Comparison of ENCODE assay signal across 22 mouse cellular contexts in genomic region chr2:109930366-109930765, GRCm38 (mm10).
"Had no signal": no experiment of that assay in that cellular context is flagged by ENCODE, and none has a peak within 500 bp of the region (broad histone marks: within the 10 kb centered on the region; RNA-seq: fewer than 3 reads in every experiment).

No protein-coding gene starts in this region.

- H3K9ac ChIP-seq: heart, embryonic 13.5 days; heart, embryonic 15.5 days; hindbrain, embryonic 13.5 days; hindbrain, embryonic 15.5 days; kidney, embryonic 15.5 days; limb, embryonic 12.5 days; liver, embryonic 13.5 days; liver, embryonic 15.5 days had no signal

- H3K4me3 ChIP-seq: heart, embryonic 13.5 days; heart, embryonic 15.5 days; hindbrain, embryonic 13.5 days; hindbrain, embryonic 15.5 days; kidney, embryonic 15.5 days; layer of hippocampus, adult 2 months; left cerebral cortex, adult 2 months; limb, embryonic 10.5 days; limb, embryonic 12.5 days; liver, embryonic 13.5 days; liver, embryonic 15.5 days had no signal

- H3K27me3 ChIP-seq: heart, embryonic 13.5 days; heart, embryonic 15.5 days; hindbrain, embryonic 13.5 days; hindbrain, embryonic 15.5 days; kidney, embryonic 15.5 days; limb, embryonic 12.5 days; liver, embryonic 13.5 days; liver, embryonic 15.5 days had no signal

- H3K27ac ChIP-seq: heart, embryonic 13.5 days; heart, embryonic 15.5 days; hindbrain, embryonic 13.5 days; hindbrain, embryonic 15.5 days; hindbrain, postnatal 0 days; kidney, embryonic 15.5 days; kidney, postnatal 0 days; layer of hippocampus, adult 2 months; left cerebral cortex, adult 2 months; limb, embryonic 10.5 days; limb, embryonic 12.5 days; liver, embryonic 13.5 days; liver, embryonic 15.5 days had no signal

- DNase-seq: gastrocnemius, postnatal 14 days; gastrocnemius, postnatal 36 days; heart, adult 18-20 months; heart, postnatal 14 days; heart, postnatal 36 days; kidney, adult 11 months; kidney, adult 2 months; kidney, postnatal 14 days; liver; liver, embryonic 13.5 days had no signal

- H3K36me3 ChIP-seq: heart, embryonic 15.5 days; hindbrain, embryonic 13.5 days; hindbrain, embryonic 15.5 days; liver, embryonic 15.5 days had no signal
